Mouse (Mus musculus) layer of hippocampus, postnatal 10 days (tissue): ENCODE measurements around the gene Plet1. TPM values are rescaled to one million over a fixed set of nuclear protein-coding genes. Genes with fewer than 3 reads are reported as not detected.

ENCODE experiments used
- DNase-seq, 2 experiments: peaks; one replicate each; pipeline ENCODE4 v3.0.0; 2021; ENCODE audit warnings: low spot score in 2 of 2
- long read RNA-seq: library from polyadenylated mRNA; stranded (forward); transcript quantifications from one replicate; pipeline ENCODE4 v2.0.0, GENCODE M21; 2023
- total RNA-seq, 2 experiments: library from RNA; stranded (reverse); gene quantifications; 2 replicates each; pipeline ENCODE4 v1.2.3; 2021

Plet1 gene
- total RNA-seq = under 1 TPM in 1 of 2 experiments, not detected in 1; 0.27 TPM
- long read RNA-seq, partial matches to known transcripts = 0 of 1 reads
- long read RNA-seq, other reads (novel, unspliced or antisense) = 1 of 1 reads

DNA sequence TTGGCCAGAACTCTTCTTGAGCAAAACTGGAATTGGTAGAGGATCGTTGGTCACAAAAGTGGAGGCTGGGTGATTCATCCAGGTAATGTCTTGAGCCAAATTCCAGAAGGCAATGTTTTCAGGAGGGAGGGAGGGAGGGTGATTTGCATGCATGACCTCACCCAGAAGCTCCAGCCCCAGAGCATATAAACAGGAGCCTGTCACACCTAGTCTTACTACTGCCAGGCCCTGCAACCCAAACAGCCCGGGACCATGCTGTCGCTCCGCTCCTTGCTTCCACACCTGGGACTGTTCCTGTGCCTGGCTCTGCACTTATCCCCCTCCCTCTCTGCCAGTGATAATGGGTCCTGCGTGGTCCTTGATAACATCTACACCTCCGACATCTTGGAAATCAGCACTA lies at the start of gene Plet1:
Gene Plet1 (plus strand): TSS at position 215 of the 400 bp plus-strand sequence.
- DNase-seq = no peak

DNA sequence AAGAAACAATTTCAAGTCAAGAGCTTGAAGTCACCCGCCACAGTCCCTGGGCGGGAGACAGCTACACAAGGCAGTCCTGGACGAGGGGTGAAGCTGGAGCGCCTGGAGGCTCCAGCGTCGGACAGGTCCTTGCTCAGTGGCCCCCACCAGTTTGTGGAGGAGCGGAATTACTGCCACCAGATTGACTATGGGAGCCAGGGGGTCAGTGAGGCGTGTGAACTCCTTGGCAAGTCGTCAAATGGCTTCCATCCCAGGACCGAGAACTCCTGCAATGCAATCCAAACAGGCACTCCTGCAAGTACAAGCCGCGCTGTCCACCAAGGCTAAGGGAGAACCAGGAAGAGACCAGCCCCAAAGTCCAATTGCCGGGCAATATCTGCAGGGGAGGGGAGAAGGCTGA lies 45.3 kb upstream of the Plet1 start:
- peak; percentile 61 to 67 for DNase-seq

DNA sequence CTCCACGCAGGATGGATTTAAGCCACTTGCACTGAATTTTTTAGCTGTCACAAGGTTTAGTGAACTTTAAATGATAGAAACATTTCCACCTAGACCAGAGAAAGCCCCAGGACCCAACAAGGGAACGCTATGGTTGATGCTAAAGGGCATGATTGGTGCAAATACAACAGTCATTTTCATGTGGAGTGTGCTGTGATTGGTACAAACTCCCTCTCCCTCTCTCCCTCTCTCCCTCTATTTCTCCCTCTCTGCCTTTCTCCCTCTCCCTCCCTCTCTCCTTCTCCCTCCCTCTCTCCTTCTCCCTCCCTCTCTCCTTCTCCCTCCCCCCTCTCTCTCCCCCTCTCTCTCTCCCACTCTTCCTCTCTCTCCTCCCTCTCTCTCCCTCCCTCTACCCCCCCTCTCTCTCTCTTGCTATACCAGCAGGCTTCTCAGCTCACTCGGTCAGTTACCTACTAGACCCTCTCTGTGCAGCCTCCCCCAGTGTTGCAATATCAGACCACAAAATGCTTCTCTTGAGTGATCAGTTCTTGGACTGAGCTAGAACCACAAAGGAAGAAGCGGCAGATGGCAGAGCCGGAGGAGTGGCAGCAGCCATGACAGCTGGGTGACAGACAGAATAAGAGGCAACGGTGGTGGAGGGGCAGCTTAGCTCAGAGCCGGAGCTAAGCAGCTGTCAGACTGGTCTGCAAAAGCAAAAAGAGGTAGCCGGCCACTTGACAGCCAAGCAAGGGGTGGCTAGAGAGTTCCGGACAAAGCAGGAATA lies 42.7 kb upstream of the Plet1 start:
- DNase-seq = peak; percentile 57 to 66

DNA sequence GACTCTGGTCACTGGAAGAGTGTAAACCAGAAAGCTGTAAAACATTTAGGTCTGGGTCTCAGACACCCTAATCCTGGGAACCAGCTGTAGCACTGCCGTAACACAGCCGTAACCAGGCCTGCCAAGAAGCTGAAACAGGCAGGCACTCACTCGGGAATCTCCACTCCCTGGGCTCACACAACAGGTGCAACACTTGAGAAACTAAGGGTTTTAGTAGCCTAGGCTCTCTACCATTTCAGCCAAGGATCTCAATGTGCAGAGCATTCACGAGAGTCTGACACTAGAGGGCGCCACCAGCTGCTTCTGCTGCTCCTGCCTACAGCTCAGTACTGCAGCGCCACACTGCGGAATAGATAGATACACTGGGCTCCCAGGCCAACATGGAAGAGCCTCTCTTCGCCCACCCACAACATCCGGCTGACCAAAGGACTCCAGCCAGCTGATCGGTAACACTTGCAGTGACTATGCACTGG lies 42.0 kb upstream of the Plet1 start:
- peak; percentile 95 to 96 for DNase-seq

DNA sequence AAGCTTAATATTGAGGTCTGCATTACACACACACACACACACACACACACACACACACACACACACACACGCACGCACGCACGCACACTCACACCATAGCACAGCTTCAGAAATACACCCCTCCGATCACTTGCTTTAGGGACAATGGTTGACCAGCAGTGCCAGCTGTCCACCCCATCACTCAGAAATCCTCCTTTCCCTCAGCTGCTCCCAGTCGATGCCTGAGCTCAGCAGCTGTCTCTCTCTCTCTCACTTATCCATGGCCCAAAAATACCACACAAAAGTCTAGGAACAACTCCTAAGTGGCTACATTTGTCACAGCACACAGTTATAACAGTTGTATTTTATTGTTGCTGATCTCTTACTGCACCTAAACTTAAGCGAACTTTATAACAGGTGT lies 36.7 kb upstream of the Plet1 start:
- DNase-seq = no peak

DNA sequence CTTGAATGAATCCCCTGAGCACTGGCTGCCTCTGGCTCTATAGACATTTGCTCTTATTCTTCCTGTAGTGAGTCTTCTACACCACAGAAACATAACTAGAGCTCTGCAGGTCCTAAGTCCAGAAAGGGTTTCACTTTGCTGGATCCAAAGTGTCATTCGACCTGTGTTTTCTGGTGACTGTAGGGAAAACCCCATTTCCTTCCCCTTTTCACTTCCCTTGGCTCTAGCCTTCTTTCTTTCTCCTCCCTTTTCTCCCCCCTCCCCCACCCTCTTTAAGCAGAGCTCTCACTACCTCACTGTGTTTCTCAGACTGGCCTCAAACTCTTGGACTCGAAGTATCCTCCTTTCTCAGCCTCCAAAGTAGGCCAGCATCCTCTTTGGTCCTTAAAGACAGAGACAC lies 34.8 kb upstream of the Plet1 start:
- DNase-seq = no peak

DNA sequence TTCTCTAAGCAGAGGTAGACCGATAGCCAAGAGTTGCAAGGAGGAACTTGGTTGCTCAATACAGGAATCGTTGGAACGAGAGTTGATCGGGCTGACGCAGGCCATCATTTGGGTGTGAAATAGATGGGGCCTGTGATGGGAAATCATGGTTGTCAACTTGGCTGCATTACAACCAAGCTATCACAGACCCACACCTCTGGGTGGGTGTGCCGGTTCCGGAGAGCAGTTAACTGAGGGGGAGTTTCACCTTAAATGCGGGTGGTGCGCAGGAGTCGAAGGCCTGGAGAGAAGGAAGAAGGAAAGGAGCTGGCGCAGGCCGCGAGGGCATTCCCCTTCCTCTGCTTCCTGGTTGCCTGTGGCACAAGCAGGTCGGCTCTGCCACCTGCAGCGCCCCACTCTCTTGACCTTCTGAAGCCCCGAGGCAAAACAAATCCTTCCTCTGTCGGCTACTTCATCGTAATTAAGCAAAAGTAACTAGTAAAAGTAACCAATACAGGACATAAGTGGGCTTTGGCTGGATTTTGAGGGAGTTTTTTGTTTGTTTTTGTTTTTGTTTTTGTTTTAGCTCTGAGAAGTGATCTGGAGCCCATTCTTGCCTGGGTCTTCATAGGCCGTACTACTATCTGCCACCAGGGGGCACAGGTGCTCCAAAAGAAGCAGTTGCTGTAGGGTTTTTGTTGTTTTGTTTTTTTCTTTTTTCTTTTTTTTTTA lies 31.7 kb upstream of the Plet1 start:
- peak; percentile 80 to 83 for DNase-seq

DNA sequence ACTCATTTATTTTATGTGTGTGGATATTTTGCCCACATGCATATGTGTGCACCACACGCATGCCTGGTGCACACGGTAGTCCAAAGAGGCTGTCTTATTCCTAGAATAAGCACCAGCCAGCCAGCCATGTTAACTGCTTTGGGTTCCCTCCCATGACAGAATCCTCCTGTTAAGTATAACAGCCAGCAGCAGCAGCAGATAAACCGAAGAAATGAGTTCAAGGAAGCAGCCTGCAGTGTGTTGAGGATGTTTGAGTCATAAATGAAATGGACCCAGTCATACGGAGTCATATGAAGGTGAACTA lies 31.2 kb upstream of the Plet1 start:
- DNase-seq = no peak

DNA sequence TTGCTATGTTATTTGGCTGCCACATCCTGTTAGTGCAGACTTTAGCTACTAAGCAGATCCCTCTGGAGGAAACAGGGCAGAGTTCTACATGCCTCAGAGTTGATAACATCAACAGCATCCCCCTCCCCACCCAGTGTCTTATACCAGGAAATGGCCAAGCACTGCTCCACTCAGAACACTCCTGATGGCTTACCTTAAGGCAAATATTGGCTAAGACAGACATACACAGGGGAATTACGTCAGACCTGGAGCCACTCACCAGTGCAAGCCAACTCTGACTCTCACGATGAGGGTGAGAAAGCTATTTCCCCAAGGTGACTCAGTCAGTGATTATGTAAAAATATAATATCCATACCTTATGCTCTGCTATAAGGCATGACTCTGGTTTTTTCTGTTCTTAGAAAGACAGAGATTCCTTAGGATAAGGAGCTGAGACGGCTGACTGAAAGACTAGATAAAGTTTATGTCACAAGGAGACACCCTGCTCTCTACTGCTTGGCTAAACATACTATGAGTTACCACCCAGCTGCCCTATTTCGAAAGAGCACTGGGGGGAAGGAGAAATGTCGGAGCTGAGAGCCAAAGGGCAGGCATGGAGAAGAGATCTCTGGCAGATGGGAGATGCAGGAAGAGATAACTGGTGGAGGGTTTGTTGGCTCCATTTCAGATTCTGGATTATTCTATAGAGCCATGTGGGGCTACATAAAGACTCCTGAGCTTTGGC lies 23.8 kb upstream of the Plet1 start:
- no peak for DNase-seq

DNA sequence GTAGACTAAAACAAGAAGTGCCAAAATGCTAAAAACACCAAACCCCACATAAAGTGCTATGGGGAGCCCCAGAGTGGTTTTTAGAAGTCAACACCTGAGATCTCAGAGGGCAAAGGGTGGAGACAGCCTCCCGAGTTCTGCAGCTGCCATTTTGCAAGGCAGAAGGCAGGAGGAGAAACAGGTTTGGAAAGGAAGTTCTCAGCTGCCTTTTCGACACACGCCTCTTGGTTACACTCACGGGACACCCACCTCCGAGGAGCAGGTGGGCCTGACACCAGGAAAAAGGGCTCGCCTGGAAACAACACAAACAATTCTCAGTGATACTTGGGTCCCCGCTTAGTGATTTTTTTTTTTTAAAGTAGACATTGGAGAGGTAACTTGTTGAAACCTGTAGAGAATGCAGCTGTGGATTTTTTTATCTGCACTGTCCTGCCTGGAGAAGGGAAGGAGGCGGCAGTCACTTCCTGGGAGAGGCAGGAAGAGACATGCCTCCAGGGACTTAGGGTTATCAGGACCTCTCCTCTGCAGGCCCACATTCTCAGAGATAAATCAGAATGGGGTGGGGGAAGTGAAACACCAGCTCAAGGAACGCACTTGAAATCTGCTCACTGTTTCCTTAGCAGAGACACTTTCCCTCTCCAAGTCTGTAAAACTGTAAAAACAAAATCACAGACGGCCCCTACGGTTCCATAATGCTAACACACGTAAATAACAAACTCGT lies 23.0 kb upstream of the Plet1 start:
- DNase-seq = no peak

DNA sequence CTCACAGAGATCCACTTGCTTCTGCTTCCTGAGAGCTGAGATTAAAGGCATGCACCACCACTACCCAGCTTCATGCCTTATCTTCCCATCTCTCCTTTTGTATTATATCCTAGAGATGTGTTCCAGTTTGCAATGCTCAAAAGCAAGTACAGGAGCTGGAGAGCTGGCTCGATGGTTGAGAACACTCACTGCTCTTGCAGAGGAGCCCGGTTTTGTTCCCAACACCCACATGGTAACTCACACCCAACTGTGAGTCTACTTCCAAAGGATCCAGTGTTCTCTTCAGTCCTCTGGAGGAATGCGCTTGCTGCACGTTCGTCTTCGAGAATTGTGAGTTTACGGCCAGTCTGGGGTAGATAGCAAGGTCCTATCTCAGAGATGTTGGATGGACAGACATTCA lies 19.0 kb upstream of the Plet1 start:
- DNase-seq = no peak

DNA sequence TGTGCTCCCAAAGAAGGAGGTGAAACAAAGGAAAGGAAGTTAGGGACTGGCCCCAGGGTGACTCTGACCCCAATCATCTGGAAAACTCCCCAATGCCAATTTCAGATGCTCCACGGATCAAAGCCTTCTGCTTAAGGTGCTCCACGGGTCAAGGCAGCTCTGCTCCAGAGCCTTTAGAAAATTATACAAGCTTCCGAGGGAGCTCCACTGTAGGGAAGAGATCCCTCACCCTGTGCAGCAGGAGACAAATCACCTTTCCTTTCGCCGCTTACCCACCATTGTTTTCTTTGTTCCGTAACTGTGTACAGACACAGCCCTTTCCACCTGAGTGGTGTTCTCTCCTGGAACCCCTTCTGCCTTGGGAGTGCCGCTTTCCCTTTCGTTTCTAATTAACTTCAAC lies 18.6 kb upstream of the Plet1 start:
- no peak for DNase-seq

DNA sequence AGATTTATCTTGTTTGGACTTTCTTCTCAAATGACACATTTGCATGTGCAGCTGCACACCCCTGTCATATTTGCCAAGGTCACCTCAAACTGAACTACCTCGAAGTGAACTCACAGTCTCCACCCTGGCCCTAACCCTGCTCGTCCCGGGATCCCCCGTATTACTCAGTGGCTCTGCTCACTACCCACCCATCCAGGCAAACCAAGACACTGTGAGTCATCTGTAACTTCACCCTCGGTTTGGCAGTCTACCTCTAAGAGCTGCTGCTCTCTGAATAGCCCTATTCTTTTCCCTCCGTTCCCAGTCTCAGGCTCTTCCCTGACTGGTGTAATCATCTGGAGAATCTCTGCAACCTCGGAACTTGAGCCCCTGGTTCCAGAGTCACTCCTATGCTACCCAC lies 17.7 kb upstream of the Plet1 start:
- DNase-seq = no peak

DNA sequence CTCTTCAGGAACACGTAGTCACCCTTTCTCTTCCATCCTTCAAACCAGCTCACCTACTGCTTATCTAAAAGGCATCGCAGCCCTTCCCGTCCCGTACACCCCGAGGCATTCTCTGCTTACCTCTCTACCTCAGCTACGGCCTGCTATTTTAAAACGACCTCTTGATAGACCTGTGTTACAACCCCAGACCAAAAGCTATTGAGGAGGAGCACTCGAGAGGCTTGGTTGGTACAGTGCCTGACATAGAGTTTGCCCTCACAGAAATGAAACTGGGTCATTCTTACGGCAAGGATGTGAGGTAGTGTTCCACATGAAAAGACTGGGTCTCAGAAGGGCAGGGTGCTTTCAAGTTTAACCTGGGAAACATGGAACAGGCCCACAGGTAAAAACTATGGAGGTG lies 17.1 kb upstream of the Plet1 start:
- no peak for DNase-seq

DNA sequence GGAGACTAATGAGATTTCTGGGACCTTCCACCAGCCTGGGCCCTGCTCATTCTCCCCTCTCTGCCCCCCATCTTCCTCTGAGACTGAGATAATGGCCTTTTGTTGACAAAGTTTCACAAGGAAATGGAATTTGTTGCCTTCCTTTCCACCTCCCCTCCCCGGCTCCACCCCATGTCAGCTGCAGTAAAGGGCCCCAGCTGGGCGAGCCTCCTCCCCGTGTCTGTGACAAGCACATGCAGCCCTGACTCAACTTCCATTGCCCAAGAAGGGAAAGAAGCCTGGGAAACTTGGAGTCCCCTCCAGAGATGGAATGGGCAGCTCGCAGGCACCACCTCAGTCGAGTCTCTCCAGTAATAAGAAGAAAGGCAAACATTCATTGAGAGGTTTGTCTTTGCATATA lies 15.5 kb upstream of the Plet1 start:
- DNase-seq = no peak

DNA sequence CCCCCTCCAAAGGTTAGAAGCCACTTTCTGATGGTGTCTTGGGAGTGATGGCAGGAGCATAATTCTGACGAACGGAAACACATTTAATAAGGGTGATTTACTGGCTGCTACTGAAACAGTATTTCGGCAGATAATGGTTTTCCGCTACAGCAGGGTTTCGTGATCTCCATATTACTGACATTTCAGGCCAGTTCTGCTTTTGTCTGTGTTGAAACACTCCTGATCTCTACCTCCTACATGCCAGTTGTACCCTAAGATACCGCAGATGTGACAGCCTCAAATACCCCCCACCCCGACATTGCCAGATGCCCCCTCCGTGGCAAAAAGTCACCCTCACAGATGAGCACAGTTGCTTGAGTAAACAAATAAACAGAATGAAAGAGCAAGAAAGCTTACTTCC lies 14.8 kb upstream of the Plet1 start:
- no peak for DNase-seq

DNA sequence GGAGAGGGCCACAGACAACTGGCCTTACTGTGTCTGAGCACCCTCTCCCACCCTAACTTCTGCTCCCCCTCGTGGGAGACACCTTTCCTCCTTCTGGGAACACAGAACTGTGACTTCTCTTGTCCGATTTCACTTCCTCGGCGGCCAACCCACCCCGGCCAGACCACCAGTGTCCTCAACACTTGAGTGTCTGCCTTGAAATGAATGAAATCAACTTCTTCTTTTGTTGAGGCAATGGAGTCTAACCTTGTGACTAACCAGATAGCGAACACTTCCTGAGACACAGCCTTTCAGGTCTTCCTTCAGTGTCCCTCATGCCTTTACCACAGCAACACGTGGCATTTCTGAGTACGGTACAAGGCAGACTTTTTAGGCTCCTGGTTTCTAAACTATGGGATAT lies 11.6 kb upstream of the Plet1 start:
- no peak for DNase-seq

DNA sequence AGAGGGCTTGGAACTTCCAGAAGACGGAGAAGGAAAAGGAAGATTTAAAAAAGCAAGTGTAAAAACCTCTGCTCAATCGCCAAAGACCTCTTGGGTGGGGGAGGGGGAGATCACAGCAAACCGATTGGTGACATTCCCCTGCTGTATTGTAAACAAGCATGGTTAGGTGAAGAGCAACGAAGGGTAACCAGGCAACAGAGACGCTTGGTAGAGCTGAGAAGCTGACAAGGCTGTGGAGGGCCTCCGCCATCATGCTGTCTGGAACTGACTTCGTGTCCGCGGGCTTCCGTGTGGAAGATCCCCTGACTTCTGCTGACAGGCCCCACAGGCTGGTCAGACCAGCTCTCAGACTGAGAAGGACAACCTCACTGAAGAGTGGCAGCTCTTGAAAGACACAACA lies 8.8 kb upstream of the Plet1 start:
- no peak for DNase-seq

DNA sequence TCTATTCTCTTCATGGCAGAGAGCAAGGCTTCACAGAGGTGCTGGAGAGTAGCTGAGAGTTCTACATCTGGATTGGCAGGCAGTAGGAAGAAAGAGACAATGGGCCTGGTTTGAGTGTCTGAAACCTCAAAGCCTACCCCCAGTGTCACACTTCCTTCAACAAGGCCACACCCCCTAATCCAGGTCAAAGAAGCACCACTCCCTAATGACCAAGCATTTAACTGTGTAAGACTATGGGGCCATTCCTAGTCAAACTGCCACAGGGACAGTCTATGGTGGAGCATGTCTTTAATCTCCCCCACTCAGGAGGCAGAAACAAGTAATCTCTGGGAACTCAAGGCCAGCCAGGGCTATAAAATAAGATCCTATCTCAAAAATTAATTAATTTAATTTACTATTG lies 3.5 kb upstream of the Plet1 start:
- DNase-seq = no peak

DNA sequence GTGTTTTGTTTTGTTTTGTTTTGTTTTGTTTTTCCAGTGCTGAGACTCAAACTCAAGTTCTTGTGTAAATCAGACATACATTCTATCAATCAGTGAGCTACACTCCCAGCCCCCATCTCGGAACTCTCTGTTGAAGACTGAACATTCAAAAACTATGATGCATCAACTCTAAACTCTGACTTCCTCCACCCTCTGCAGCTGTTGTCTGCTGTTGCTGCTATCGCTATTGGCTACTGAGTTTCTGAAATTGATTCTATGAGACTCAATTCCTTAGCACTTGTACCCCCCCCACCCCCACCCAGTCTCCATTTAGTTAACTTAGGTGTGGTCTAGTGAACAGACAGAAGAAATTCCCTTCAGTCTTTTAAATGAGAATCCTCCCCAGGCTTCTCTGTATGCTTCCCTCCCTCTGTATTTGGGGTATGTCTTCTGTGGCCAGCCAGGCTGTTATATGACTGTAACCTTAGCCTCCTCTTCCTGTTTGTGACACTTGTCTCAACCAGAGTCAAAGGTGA lies 2.7 kb upstream of the Plet1 start:
- DNase-seq = no peak

DNA sequence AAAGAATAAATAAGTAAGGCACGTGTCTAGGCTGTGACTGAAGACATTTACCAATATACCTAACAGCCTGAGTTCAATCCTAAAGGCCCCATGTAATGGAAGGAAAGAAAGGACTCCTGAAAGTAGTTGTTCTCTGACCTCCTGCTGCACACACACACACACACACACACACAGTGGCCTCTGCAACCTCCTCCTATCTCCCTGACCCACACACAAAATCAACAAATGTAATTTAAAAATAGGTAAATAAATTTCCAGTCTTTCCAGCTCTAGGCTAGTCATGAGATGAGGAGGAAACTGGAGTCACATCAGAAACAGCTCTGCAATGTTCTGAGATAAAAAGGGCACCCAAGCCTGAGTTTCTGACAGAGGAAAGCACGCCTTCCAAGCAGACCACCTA lies 548 bp upstream of the Plet1 start:
- DNase-seq = no peak
